Mouse (Mus musculus) kidney, postnatal 0 days (tissue): Measurements from ENCODE around the gene Runx1. TPM values are rescaled to one million over a fixed set of nuclear protein-coding genes. Genes with fewer than 3 reads are reported as not detected.

Source experiments
- ATAC-seq: fragments of 200-750 bp; cut with Nextera tagmentation; replicated peaks from 2 replicates; pipeline ENCODE4 v1.8.0; 2017; ENCODE audit warnings: low read depth, moderate number of reproducible peaks, moderate TSS enrichment, moderate library complexity; ENCODE audit not compliant: low FRiP score
- DNase-seq: peaks from one replicate; pipeline ENCODE4 v3.0.0-alpha.2; 2016; ENCODE audit warnings: low spot score
- H3K27ac ChIP-seq: fragments of 300-500 bp; sonication (generic); 2 replicates; pipeline ENCODE4 v1.5.1; 2014; ENCODE audit warnings: mild to moderate bottlenecking
- H3K27me3 ChIP-seq: fragments of 300-500 bp; sonication (generic); 2 replicates; pipeline ENCODE4 v1.6.1; 2014; ENCODE audit warnings: low read length, mixed read lengths; ENCODE audit not compliant: insufficient read depth
- H3K36me3 ChIP-seq: fragments of 300-500 bp; sonication (generic); 2 replicates; pipeline ENCODE4 v1.6.1; 2014; ENCODE audit warnings: low read length, mixed read lengths; ENCODE audit not compliant: insufficient read depth
- H3K4me1 ChIP-seq: fragments of 300-500 bp; sonication (generic); replicated peaks from 2 replicates; pipeline ENCODE4 v1.6.1; 2014; ENCODE audit warnings: antibody characterized with exemption, low read length, mixed read lengths; ENCODE audit not compliant: insufficient read depth
- H3K4me2 ChIP-seq: fragments of 300-500 bp; sonication (generic); 2 replicates; pipeline ENCODE4 v1.6.1; 2014; ENCODE audit warnings: mild to moderate bottlenecking, low read length, moderate library complexity, mixed read lengths
- H3K4me3 ChIP-seq: fragments of 300-500 bp; sonication (generic); replicated peaks from 2 replicates; pipeline ENCODE4 v1.5.1; 2014; ENCODE audit warnings: low read depth, low read length
- H3K9ac ChIP-seq: fragments of 300-500 bp; sonication (generic); 2 replicates; pipeline ENCODE4 v1.6.1; 2014; ENCODE audit warnings: low read depth, low read length
- H3K9me3 ChIP-seq: fragments of 300-500 bp; sonication (generic); replicated peaks from 2 replicates; pipeline ENCODE4 v1.6.1; 2016; ENCODE audit warnings: low read length, inconsistent platforms, mixed read lengths
- CTCF ChIP-seq: IDR thresholded peaks from 2 replicates; pipeline ENCODE4 v1.5.1; 2016; ENCODE audit warnings: antibody characterized with exemption, low read depth, mild to moderate bottlenecking, moderate library complexity
- WGBS: fragments of 180-500 bp; shearing (Covaris S2); extraction: QIAGEN DNeasy Blood & Tissue Kit; methylation state at CpG from one replicate; pipeline ENCODE4 v1.1.7; 2014; 5-methylcytosine and 5-hydroxymethylcytosine counted together
- polyA plus RNA-seq: library from polyadenylated mRNA; unstranded; fragments of >200 nt; fragmentation: Nextera tagmentation; extraction: Ambion mirVana; gene quantifications from 2 replicates; pipeline ENCODE4 v1.2.1, GENCODE M21; 2015

Runx1 gene
- polyA plus RNA-seq, 1 experiment from 2014 or later, result 1.6 TPM

GRCm38 (mm10) chr16:92747062-92747461 lies 78.9 kb downstream of the Runx1 start:
- Histone ChIP-seq H3K9me3 (no peaks in the 10 kb centered on the region), H3K36me3 (no peaks in the 10 kb centered on the region), H3K4me3 (no peak overlapping the region), H3K4me2 (no peak overlapping the region), H3K4me1 (no peaks in the 10 kb centered on the region), H3K27ac (no peak overlapping the region), H3K27me3 (no peaks in the 10 kb centered on the region), H3K9ac (no peak overlapping the region)
- no peak for TF ChIP-seq CTCF
- WGBS, result 73% methylated on average over 2 of the region's 2 CpGs
- DNase-seq, result no peak
- ATAC-seq, result no peak

- Histone ChIP-seq H3K36me3 (no peaks in the 10 kb centered on the region), H3K4me3 (no peak overlapping the region), H3K27ac (no peak overlapping the region), H3K4me2 (no peak overlapping the region), H3K9ac (no peak overlapping the region), H3K9me3 (no peaks in the 10 kb centered on the region), H3K27me3 (no peaks in the 10 kb centered on the region), H3K4me1 (no peaks in the 10 kb centered on the region)
- TF ChIP-seq CTCF, result no peak
- DNase-seq, result peak; percentile 27
- WGBS, result 61% methylated on average over 3 of the region's 3 CpGs
- no peak for ATAC-seq
Observed at GRCm38 (mm10) chr16:92745239-92745638, 80.7 kb downstream of the Runx1 start.

GRCm38 (mm10) chr16:92744172-92744777 lies 81.7 kb downstream of the Runx1 start:
- Histone ChIP-seq H3K4me1 (no peaks in the 10 kb centered on the region), H3K27ac (no peak overlapping the region), H3K9me3 (no peaks in the 10 kb centered on the region), H3K4me2 (no peak overlapping the region), H3K4me3 (no peak overlapping the region), H3K9ac (no peak overlapping the region), H3K36me3 (no peaks in the 10 kb centered on the region), H3K27me3 (no peaks in the 10 kb centered on the region)
- TF ChIP-seq CTCF, result no peak
- ATAC-seq, result no peak
- DNase-seq, result no peak
- WGBS, result 71% methylated on average over 12 of the region's 12 CpGs

GRCm38 (mm10) chr16:92743755-92744154 lies 82.2 kb downstream of the Runx1 start:
- H3K36me3 ChIP-seq, result no peaks in the 10 kb centered on the region
- DNase-seq (no peak), ATAC-seq (no peak)
- TF ChIP-seq CTCF, result no peak
- H3K4me3 ChIP-seq, result no peak overlapping the region
- H3K27me3 ChIP-seq, result no peaks in the 10 kb centered on the region
- H3K4me1 ChIP-seq, result no peaks in the 10 kb centered on the region
- no peak overlapping the region for H3K27ac ChIP-seq
- H3K9me3 ChIP-seq, result no peaks in the 10 kb centered on the region
- H3K9ac ChIP-seq, result no peak overlapping the region
- 68% methylated on average over 4 of the region's 4 CpGs for WGBS
- no peak overlapping the region for H3K4me2 ChIP-seq

- no peak overlapping the region for H3K9ac ChIP-seq
- no peak for TF ChIP-seq CTCF
- no peaks in the 10 kb centered on the region for H3K4me1 ChIP-seq
- H3K27ac ChIP-seq, result no peak overlapping the region
- H3K27me3 ChIP-seq, result no peaks in the 10 kb centered on the region
- H3K4me2 ChIP-seq, result no peak overlapping the region
- H3K4me3 ChIP-seq, result no peak overlapping the region
- H3K36me3 ChIP-seq, result no peaks in the 10 kb centered on the region
- H3K9me3 ChIP-seq, result no peaks in the 10 kb centered on the region
- DNase-seq, result no peak
- WGBS, result 85% methylated on average over 8 of the region's 8 CpGs
- no peak for ATAC-seq
Observed at GRCm38 (mm10) chr16:92741342-92741741, 84.6 kb downstream of the Runx1 start.

GRCm38 (mm10) chr16:92740541-92740940 lies 85.4 kb downstream of the Runx1 start:
- Histone ChIP-seq H3K27ac (no peak overlapping the region), H3K4me2 (no peak overlapping the region), H3K4me3 (no peak overlapping the region), H3K36me3 (no peaks in the 10 kb centered on the region), H3K9me3 (no peaks in the 10 kb centered on the region), H3K9ac (no peak overlapping the region), H3K4me1 (no peaks in the 10 kb centered on the region), H3K27me3 (no peaks in the 10 kb centered on the region)
- ATAC-seq (no peak), DNase-seq (no peak)
- 78% methylated on average over 9 of the region's 9 CpGs for WGBS
- TF ChIP-seq CTCF, result no peak

GRCm38 (mm10) chr16:92739997-92740396 lies 86.0 kb downstream of the Runx1 start:
- Histone ChIP-seq H3K27me3 (no peaks in the 10 kb centered on the region), H3K9me3 (no peaks in the 10 kb centered on the region), H3K4me3 (no peak overlapping the region), H3K4me1 (no peaks in the 10 kb centered on the region), H3K4me2 (no peak overlapping the region), H3K36me3 (no peaks in the 10 kb centered on the region), H3K9ac (no peak overlapping the region), H3K27ac (no peak overlapping the region)
- DNase-seq, result no peak
- ATAC-seq, result no peak
- TF ChIP-seq CTCF, result no peak
- WGBS, result 65% methylated on average over 12 of the region's 12 CpGs
